Mouse (Mus musculus) liver, embryonic 14.5 days (tissue): ENCODE results near the gene Gm45194. TPM values are rescaled to one million over a fixed set of nuclear protein-coding genes. Genes with fewer than 3 reads are reported as not detected.

ENCODE experiments used
- ATAC-seq: fragments of 200-750 bp; cut with Nextera tagmentation; 2 replicates; pipeline ENCODE4 v1.8.0; 2017; ENCODE audit warnings: moderate number of reproducible peaks, mild to moderate bottlenecking, moderate library complexity; ENCODE audit not compliant: insufficient read depth
- DNase-seq, 3 experiments: peaks; one replicate each; pipeline ENCODE4 v3.0.0-alpha.2; 2012 to 2013; ENCODE audit warnings: low read depth in 3 of 3, low spot score in 3 of 3
- H3K27ac ChIP-seq: fragments of 300-500 bp; sonication (generic); 2 replicates; pipeline ENCODE4 v1.5.1; 2014; ENCODE audit warnings: moderate library complexity, mild to moderate bottlenecking, control low read depth, inconsistent platforms
- H3K27me3 ChIP-seq: fragments of 300-500 bp; sonication (generic); 2 replicates; pipeline ENCODE4 v1.6.1; 2014; ENCODE audit warnings: mild to moderate bottlenecking, low read length, moderate library complexity; ENCODE audit not compliant: control insufficient read depth, insufficient read depth
- H3K36me3 ChIP-seq: fragments of 300-500 bp; sonication (generic); replicated peaks from 2 replicates; pipeline ENCODE4 v1.6.1; 2014; ENCODE audit warnings: low read depth; ENCODE audit not compliant: control insufficient read depth, insufficient read depth
- H3K4me1 ChIP-seq, 2 experiments: fragments of 200-500 bp in 1 of 2; fragments of 300-500 bp in 1 of 2; sonication (generic) in 1 of 2; replicated peaks; 2 replicates each; pipeline ENCODE4 v1.6.1; 2012 to 2014; ENCODE audit warnings: antibody characterized with exemption in 1 of 2, inconsistent platforms in 1 of 2, low read length in 1 of 2; ENCODE audit not compliant: control insufficient read depth in 2 of 2, insufficient read depth in 2 of 2
- H3K4me2 ChIP-seq: fragments of 300-500 bp; sonication (generic); 2 replicates; pipeline ENCODE4 v1.6.1; 2014; ENCODE audit warnings: low read depth, mild to moderate bottlenecking, control low read depth, moderate library complexity
- H3K4me3 ChIP-seq, 2 experiments: fragments of 200-500 bp in 1 of 2; fragments of 300-500 bp in 1 of 2; sonication (generic) in 1 of 2; 2 replicates each; pipeline ENCODE4 v1.5.1; 2012 to 2014; ENCODE audit warnings: low read depth in 2 of 2, low read length in 2 of 2, mild to moderate bottlenecking in 2 of 2, control low read depth in 1 of 2, inconsistent platforms in 1 of 2, moderate library complexity in 1 of 2; ENCODE audit not compliant: insufficient read depth in 1 of 2
- H3K9ac ChIP-seq: fragments of 300-500 bp; sonication (generic); replicated peaks from 2 replicates; pipeline ENCODE4 v1.6.1; 2014; ENCODE audit warnings: mild to moderate bottlenecking, control low read depth, moderate library complexity
- H3K9me3 ChIP-seq: fragments of 300-500 bp; sonication (generic); 2 replicates; pipeline ENCODE4 v1.6.1; 2016; ENCODE audit warnings: low read length, mixed read lengths; ENCODE audit not compliant: control insufficient read depth
- CTCF ChIP-seq: IDR thresholded peaks from 2 replicates; pipeline ENCODE4 v1.5.1; 2016; ENCODE audit warnings: antibody characterized with exemption, low read depth, control low read depth
- EP300 ChIP-seq: IDR thresholded peaks from 2 replicates; pipeline ENCODE4 v1.6.1; 2016; ENCODE audit warnings: antibody characterized with exemption, low read depth
- WGBS: fragments of 180-500 bp; shearing (Covaris S2); extraction: QIAGEN DNeasy Blood & Tissue Kit; methylation state at CpG from one replicate; pipeline ENCODE4 v1.1.7; 2014; ENCODE audit not compliant: insufficient replicate concordance; 5-methylcytosine and 5-hydroxymethylcytosine counted together
- polyA plus RNA-seq, 2 experiments: library from polyadenylated mRNA; depleted of rRNA in 1 of 2; stranded (reverse) in 1 of 2; unstranded in 1 of 2; fragments of >200 nt; fragmentation: Nextera tagmentation in 1 of 2; extraction: Ambion mirVana in 1 of 2; gene quantifications; 2 replicates each; pipeline versions ENCODE4 v1.2.1 to v1.2.3; 2012 to 2014

The Gm45194 gene
- polyA plus RNA-seq, 2 experiments: 0.56 TPM; not detected in 1

- H3K9me3 ChIP-seq: no peaks in the 10 kb centered on the region
- 76% methylated on average over 1 of the region's 1 CpGs for WGBS
- H3K4me3 ChIP-seq: no peak overlapping the region
- DNase-seq: no peak
- no peak for TF ChIP-seq EP300
- TF ChIP-seq CTCF: no peak
- no peak for ATAC-seq
- H3K36me3 ChIP-seq: no peaks in the 10 kb centered on the region
- H3K4me2 ChIP-seq: no peak overlapping the region
- no peak overlapping the region for H3K9ac ChIP-seq
- H3K27me3 ChIP-seq: no peaks in the 10 kb centered on the region
- no peak overlapping the region for H3K27ac ChIP-seq
- no peaks in the 10 kb centered on the region for H3K4me1 ChIP-seq
Measured at GRCm38 (mm10) chrX:112242916-112243315, 351.7 kb downstream of the Gm45194 start.

GRCm38 (mm10) chrX:112255513-112255912 is 364.3 kb downstream of the Gm45194 start:
- Histone ChIP-seq H3K9ac (no peak overlapping the region), H3K4me3 (no peak overlapping the region), H3K9me3 (no peaks in the 10 kb centered on the region), H3K36me3 (no peaks in the 10 kb centered on the region), H3K27ac (no peak overlapping the region), H3K4me2 (no peak overlapping the region), H3K27me3 (no peaks in the 10 kb centered on the region), H3K4me1 (no peaks in the 10 kb centered on the region)
- no peak for TF ChIP-seq CTCF
- ATAC-seq (no peak), DNase-seq (no peak)
- WGBS: 61% methylated on average over 2 of the region's 2 CpGs

GRCm38 (mm10) chrX:112273550-112273949 is 382.4 kb downstream of the Gm45194 start:
- DNase-seq (no peak), ATAC-seq (no peak)
- H3K4me3 ChIP-seq: no peak overlapping the region
- 47% methylated on average over 1 of the region's 1 CpGs for WGBS
- H3K36me3 ChIP-seq: no peaks in the 10 kb centered on the region
- no peaks in the 10 kb centered on the region for H3K9me3 ChIP-seq
- no peaks in the 10 kb centered on the region for H3K4me1 ChIP-seq
- H3K9ac ChIP-seq: no peak overlapping the region
- TF ChIP-seq EP300 (no peak), CTCF (no peak)
- no peak overlapping the region for H3K27ac ChIP-seq
- H3K27me3 ChIP-seq: no peaks in the 10 kb centered on the region
- no peak overlapping the region for H3K4me2 ChIP-seq

Other genes starting within 250 kb of the Gm45194 start
- 0.06 TPM in 2 replicates for gene Hdx, start 194.3 kb upstream of the Gm45194 start, polyA plus RNA-seq (2012; rRNA removed)
- gene Hdx, start 194.3 kb upstream of the Gm45194 start, polyA plus RNA-seq (2014; fragmentation: Nextera tagmentation; extraction: Ambion mirVana): 0.05 TPM in 1 of 2 replicates, not detected in the other
- gene Tex16, start 119.6 kb downstream of the Gm45194 start, polyA plus RNA-seq (2012; rRNA removed): 0.02 and 0.04 TPM in 2 replicates
- 0.05 and 0.36 TPM in 2 replicates for gene Tex16, start 119.6 kb downstream of the Gm45194 start, polyA plus RNA-seq (2014; fragmentation: Nextera tagmentation; extraction: Ambion mirVana)